In the genomic region with DNA sequence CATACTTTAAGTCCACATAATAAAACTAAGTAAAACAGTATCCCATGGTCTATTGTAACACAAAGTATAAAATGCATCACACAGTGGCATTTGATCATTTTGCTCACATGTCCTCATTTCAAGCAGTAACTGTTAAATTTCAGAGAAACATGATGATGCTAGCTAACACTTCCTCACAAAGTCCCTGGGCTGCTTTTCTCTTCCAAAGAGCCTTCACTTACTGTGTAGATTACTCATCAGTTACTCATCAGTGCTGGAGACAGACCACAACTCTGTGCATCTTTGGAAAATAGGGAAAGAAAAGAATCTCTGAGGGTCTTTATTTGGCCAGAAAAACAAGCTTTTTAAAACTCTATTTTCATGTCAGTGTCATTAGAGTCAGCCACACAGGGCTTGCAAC, we compare ENCODE assay signal across 12 mouse cellular contexts.
"Had no signal": no experiment of that assay in that cellular context is flagged by ENCODE, and none has a peak within 500 bp of the region (broad histone marks: within the 10 kb centered on the region; RNA-seq: fewer than 3 reads in every experiment).

No protein-coding gene starts in this region.

- ATAC-seq: liver, embryonic 12.5 days; midbrain, embryonic 16.5 days had no signal

- DNase-seq: kidney, adult 8-10 months; kidney, postnatal 14 days; kidney, postnatal 4 days; layer of hippocampus, adult 9-11 months; liver; lung, adult 18-20 months; lung, postnatal 10 days; lung, postnatal 36 days; thymus, adult 18-20 months; thymus, postnatal 36 days had no signal
